Mouse (Mus musculus) retina, postnatal 7 days (tissue): ENCODE results near the gene St7l.

Experiments
- DNase-seq: peaks from one replicate; pipeline ENCODE4 v3.0.0-alpha.2; 2012; ENCODE audit warnings: low read depth, low spot score

The St7l gene

GRCm38 (mm10) chr3:104962866-104963265 is 99.1 kb downstream of the St7l start:
- DNase-seq, result no peak

GRCm38 (mm10) chr3:104963331-104964276 is 99.8 kb downstream of the St7l start:
- no peak for DNase-seq

GRCm38 (mm10) chr3:104965070-104965855 is 101.5 kb downstream of the St7l start:
- no peak for DNase-seq

GRCm38 (mm10) chr3:104965991-104966554 is 102.3 kb downstream of the St7l start:
- DNase-seq, result no peak

GRCm38 (mm10) chr3:104967548-104968300 is 103.9 kb downstream of the St7l start:
- no peak for DNase-seq
